In the genomic region with DNA sequence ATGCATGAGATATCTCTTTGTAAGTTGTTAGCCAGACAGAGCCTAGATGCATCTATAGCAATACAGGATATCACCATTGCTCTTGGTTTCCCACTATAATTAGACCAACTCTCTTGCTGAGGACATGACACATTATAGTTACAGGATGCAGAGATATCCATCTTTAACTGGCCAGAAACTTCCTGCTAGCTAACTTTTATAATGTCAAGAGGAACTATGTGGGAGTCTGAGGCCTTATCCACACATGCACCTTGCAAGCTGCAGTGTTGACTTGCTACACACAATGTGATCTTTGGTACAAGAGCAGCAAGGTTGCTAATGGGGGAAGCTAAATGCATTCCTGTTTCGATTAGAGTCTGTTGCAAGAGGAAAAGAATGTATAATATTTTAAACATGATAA, we compare ENCODE assay signal across 29 mouse cellular contexts. TPM values are rescaled to one million over a fixed set of nuclear protein-coding genes. Genes with fewer than 3 reads are reported as not detected.
"Had no signal": no experiment of that assay in that cellular context is flagged by ENCODE, and none has a peak within 500 bp of the region (broad histone marks: within the 10 kb centered on the region; RNA-seq: fewer than 3 reads in every experiment).

No protein-coding gene starts in this region.

- DNase-seq: kidney, adult 8-10 months; kidney, postnatal 14 days; layer of hippocampus, adult 9-11 months; liver; lung, adult 18-20 months; lung, postnatal 10 days; lung, postnatal 36 days; thymus, adult 18-20 months; thymus, postnatal 36 days had no signal

- H3K27ac ChIP-seq: layer of hippocampus, adult 2 months; limb, embryonic 10.5 days; limb, embryonic 13.5 days; liver, embryonic 12.5 days; liver, embryonic 15.5 days; lung, embryonic 15.5 days; midbrain, embryonic 12.5 days; neural tube, embryonic 13.5 days had no signal

- H3K4me3 ChIP-seq: layer of hippocampus, adult 2 months; limb, embryonic 10.5 days; limb, embryonic 13.5 days; liver, embryonic 12.5 days; liver, embryonic 15.5 days; lung, embryonic 15.5 days; midbrain, embryonic 12.5 days; myocyte; neural tube, embryonic 13.5 days had no signal

- H3K9me3 ChIP-seq: limb, embryonic 10.5 days; limb, embryonic 13.5 days; liver, embryonic 12.5 days; liver, embryonic 15.5 days; lung, embryonic 15.5 days; midbrain, embryonic 12.5 days; neural tube, embryonic 13.5 days had no signal

- H3K36me3 ChIP-seq: limb, embryonic 10.5 days; limb, embryonic 13.5 days; liver, embryonic 12.5 days; liver, embryonic 15.5 days; lung, embryonic 15.5 days; midbrain, embryonic 12.5 days; neural tube, embryonic 13.5 days had no signal

- H3K4me1 ChIP-seq: limb, embryonic 10.5 days; limb, embryonic 13.5 days; liver, embryonic 12.5 days; liver, embryonic 15.5 days; lung, embryonic 15.5 days; midbrain, embryonic 12.5 days; neural tube, embryonic 13.5 days had no signal

- H3K9ac ChIP-seq: limb, embryonic 13.5 days; liver, embryonic 12.5 days; liver, embryonic 15.5 days; lung, embryonic 15.5 days; midbrain, embryonic 12.5 days; neural tube, embryonic 13.5 days had no signal

- ATAC-seq: liver, embryonic 12.5 days; midbrain, embryonic 16.5 days had no signal

- H3K27me3 ChIP-seq: limb, embryonic 13.5 days; liver, embryonic 12.5 days; liver, embryonic 15.5 days; lung, embryonic 15.5 days; midbrain, embryonic 12.5 days; neural tube, embryonic 13.5 days had no signal

RNA-seq across cellular contexts. Expression of a gene that starts 26.9 kb away (rescaled TPM):
- total RNA-seq: layer of hippocampus, adult 2 months; layer of hippocampus, postnatal 25 days; left cerebral cortex, adult 18-20 months; left cerebral cortex, postnatal 25 days; monocyte, adult 5-6 weeks; neutrophil, adult 5-6 weeks had no signal
- polyA plus RNA-seq: kidney, embryonic 16.5 days; large intestine, adult 2 months; limb, embryonic 10.5 days; limb, embryonic 13.5 days; liver, embryonic 12.5 days; liver, embryonic 15.5 days; lung, embryonic 15.5 days; midbrain, embryonic 12.5 days; midbrain, embryonic 16.5 days; myocyte; neural tube, embryonic 13.5 days; small intestine, adult 2 months; spleen, adult 2 months; stomach, embryonic 16.5 days had no signal
